Mouse (Mus musculus) embryonic facial prominence, embryonic 11.5 days (tissue): ENCODE results near the gene Cd83. TPM values are rescaled to one million over a fixed set of nuclear protein-coding genes. Genes with fewer than 3 reads are reported as not detected.
A peak's percentile ranks its signal among the peaks of the same experiment; 100 is the strongest.

Experiments
- ATAC-seq: fragments of 200-750 bp; cut with Nextera tagmentation; replicated peaks from 2 replicates; pipeline ENCODE4 v1.8.0; 2017; ENCODE audit warnings: low read depth; ENCODE audit not compliant: insufficient number of reproducible peaks, low FRiP score, low TSS enrichment
- DNase-seq: peaks from one replicate; pipeline ENCODE4 v3.0.0-alpha.2; 2015; ENCODE audit warnings: low spot score
- H3K27ac ChIP-seq: fragments of 300-500 bp; sonication (generic); replicated peaks from 2 replicates; pipeline ENCODE4 v1.5.1; 2014; ENCODE audit warnings: mild to moderate bottlenecking, low read depth, low read length, control low read depth
- H3K27me3 ChIP-seq: fragments of 300-500 bp; sonication (generic); 2 replicates; pipeline ENCODE4 v1.6.1; 2014; ENCODE audit warnings: mild to moderate bottlenecking, low read length, moderate library complexity, mixed read lengths; ENCODE audit not compliant: control insufficient read depth, insufficient read depth
- H3K36me3 ChIP-seq: fragments of 300-500 bp; sonication (generic); replicated peaks from 2 replicates; pipeline ENCODE4 v1.6.1; 2014; ENCODE audit warnings: low read depth, mild to moderate bottlenecking, low read length, moderate library complexity, mixed read lengths; ENCODE audit not compliant: control insufficient read depth, insufficient read depth
- H3K4me1 ChIP-seq: fragments of 300-500 bp; sonication (generic); 2 replicates; pipeline ENCODE4 v1.6.1; 2014; ENCODE audit warnings: low read length, mixed read lengths; ENCODE audit not compliant: control insufficient read depth, insufficient read depth
- H3K4me2 ChIP-seq: fragments of 300-500 bp; sonication (generic); 2 replicates; pipeline ENCODE4 v1.6.1; 2014; ENCODE audit warnings: low read depth, mild to moderate bottlenecking, control low read depth, low read length, moderate library complexity
- H3K4me3 ChIP-seq: fragments of 300-500 bp; sonication (generic); 2 replicates; pipeline ENCODE4 v1.5.1; 2014; ENCODE audit warnings: low read depth, low read length, control low read depth
- H3K9ac ChIP-seq: fragments of 300-500 bp; sonication (generic); replicated peaks from 2 replicates; pipeline ENCODE4 v1.6.1; 2014; ENCODE audit warnings: mild to moderate bottlenecking, control low read depth, low read length
- H3K9me3 ChIP-seq: fragments of 300-500 bp; sonication (generic); replicated peaks from 2 replicates; pipeline ENCODE4 v1.6.1; 2016; ENCODE audit warnings: mild to moderate bottlenecking, low read length, inconsistent platforms, mixed read lengths; ENCODE audit not compliant: control insufficient read depth
- WGBS: fragments of 180-500 bp; shearing (Covaris S2); extraction: QIAGEN DNeasy Blood & Tissue Kit; methylation state at CpG from one replicate; pipeline ENCODE4 v1.1.7; 2014; 5-methylcytosine and 5-hydroxymethylcytosine counted together
- polyA plus RNA-seq: library from polyadenylated mRNA; unstranded; fragments of >200 nt; fragmentation: Nextera tagmentation; extraction: Ambion mirVana; gene quantifications from 2 replicates; pipeline ENCODE4 v1.2.1, GENCODE M21; 2014

Gene Cd83
- polyA plus RNA-seq, 1 experiment from 2014 or later = 8.0 TPM

DNA sequence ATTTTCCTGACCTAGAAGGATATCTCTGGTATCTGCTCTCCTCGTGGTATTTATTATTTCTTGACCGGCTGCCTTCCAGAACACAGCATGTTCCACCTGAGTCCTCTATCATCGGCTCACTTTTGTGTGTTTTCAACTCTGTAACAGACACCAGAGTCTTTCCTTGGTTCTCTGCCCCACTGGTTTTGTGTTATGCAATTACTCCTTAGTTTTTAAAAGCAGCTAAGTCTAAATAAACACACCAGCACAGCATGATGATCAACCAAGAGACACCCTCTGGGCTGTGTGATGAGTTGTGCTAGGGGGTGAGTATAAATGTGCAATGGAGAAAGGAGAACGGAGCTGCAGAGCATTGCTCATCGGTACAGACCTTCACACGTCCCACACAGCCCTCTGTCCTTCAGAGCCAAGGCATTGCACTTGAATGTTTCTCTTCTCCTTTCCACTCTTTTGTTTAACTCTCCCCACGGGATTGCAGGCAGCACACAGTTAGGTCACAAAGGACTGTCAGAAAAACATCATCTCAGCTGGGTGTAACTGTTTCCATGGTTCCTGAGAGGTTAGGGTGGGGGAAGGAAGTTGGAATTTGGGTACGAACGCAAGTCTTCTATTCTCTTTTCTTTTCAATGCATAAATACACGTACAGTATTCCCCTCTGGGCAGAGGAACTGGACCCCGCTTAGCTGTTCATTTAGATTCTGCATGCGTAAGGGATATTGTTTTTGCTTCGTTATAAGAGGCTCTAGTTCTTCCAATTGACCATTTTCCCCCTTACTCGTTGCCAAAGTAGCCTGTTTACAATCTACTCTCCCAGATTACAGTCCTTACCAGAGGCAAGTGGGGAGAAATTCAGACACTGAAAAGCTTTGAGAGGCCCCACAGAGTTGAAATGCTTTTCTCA lies 22.0 kb downstream of the Cd83 start:
- Histone ChIP-seq H3K9me3 (no peaks in the 10 kb centered on the region), H3K36me3 (no peaks in the 10 kb centered on the region), H3K4me1 (no peaks in the 10 kb centered on the region; the same call in none of the 2 replicates), H3K9ac (no peak overlapping the region), H3K27ac (no peak overlapping the region), H3K27me3 (no peaks in the 10 kb centered on the region), H3K4me3 (no peak overlapping the region), H3K4me2 (no peak overlapping the region)
- ATAC-seq = no peak; the same call in 1 of the 2 replicates
- 60% methylated on average over 14 of the region's 14 CpGs for WGBS
- no peak for DNase-seq

GRCm38 (mm10) chr13:43807272-43807675 lies 22.7 kb downstream of the Cd83 start:
- no peaks in the 10 kb centered on the region for H3K27me3 ChIP-seq
- H3K9me3 ChIP-seq = no peaks in the 10 kb centered on the region
- no peak overlapping the region for H3K27ac ChIP-seq
- ATAC-seq = no peak
- peak; percentile 11 for DNase-seq
- no peak overlapping the region for H3K9ac ChIP-seq
- no peak overlapping the region for H3K4me3 ChIP-seq
- no peaks in the 10 kb centered on the region for H3K36me3 ChIP-seq
- H3K4me1 ChIP-seq = no peaks in the 10 kb centered on the region; the same call in 1 of the 2 replicates
- WGBS = 68% methylated on average over 3 of the region's 3 CpGs
- H3K4me2 ChIP-seq = no peak overlapping the region

DNA sequence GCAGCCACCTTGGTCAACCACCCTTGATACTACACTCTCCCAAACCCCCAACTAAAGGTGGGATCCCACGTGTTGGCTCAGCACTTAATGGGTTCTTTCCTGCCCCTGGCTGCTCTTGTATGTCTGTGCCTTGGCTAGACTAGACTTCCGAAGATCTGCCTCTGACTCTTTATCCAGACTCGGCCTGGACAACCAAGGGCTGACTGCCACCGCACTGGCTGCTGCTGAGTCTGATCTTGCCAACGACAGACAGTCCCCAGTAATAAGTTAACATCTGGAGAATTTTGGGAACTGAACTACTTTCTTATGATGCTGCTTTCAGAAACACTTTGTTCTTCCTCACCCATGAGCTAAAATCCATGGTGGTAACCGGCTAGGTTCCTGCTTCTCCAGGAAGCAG lies 26.0 kb downstream of the Cd83 start:
- ATAC-seq = no peak
- WGBS = 76% methylated on average over 6 of the region's 6 CpGs
- no peaks in the 10 kb centered on the region for H3K9me3 ChIP-seq
- H3K4me1 ChIP-seq = no peaks in the 10 kb centered on the region; the same call in 1 of the 2 replicates
- no peaks in the 10 kb centered on the region for H3K36me3 ChIP-seq
- no peak overlapping the region for H3K4me2 ChIP-seq
- no peaks in the 10 kb centered on the region for H3K27me3 ChIP-seq
- no peak overlapping the region for H3K9ac ChIP-seq
- no peak for DNase-seq
- no peak overlapping the region for H3K27ac ChIP-seq
- no peak overlapping the region for H3K4me3 ChIP-seq

GRCm38 (mm10) chr13:43811835-43812234 lies 27.3 kb downstream of the Cd83 start:
- H3K4me3 ChIP-seq = no peak overlapping the region
- DNase-seq (no peak), ATAC-seq (no peak)
- no peaks in the 10 kb centered on the region; the same call in 1 of the 2 replicates for H3K4me1 ChIP-seq
- H3K36me3 ChIP-seq = no peaks in the 10 kb centered on the region
- H3K27ac ChIP-seq = no peak overlapping the region
- whole genome bisulfite sequencing = 89% methylated on average over 3 of the region's 3 CpGs
- no peak overlapping the region for H3K4me2 ChIP-seq
- no peaks in the 10 kb centered on the region for H3K9me3 ChIP-seq
- H3K27me3 ChIP-seq = no peaks in the 10 kb centered on the region
- no peak overlapping the region for H3K9ac ChIP-seq

DNA sequence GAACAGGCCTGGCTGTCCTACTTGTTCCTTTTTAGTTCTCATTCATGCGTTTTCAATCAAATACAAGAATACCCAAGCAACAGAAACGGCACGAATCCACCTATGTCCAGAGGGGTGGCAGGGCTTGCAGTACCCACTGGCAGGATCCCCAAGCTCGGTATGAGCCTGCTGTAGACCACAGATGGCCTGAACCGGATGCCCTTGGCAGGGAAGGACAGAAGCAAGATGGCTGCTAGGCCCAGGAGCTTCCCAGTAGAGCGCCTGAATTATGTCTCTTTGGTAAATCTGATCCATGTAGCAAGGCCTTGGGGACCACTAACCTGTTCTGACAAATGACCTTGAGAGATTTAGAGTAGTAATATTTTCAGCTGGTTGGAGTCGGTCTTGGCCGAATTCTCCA lies 28.9 kb downstream of the Cd83 start:
- no peak overlapping the region for H3K4me2 ChIP-seq
- H3K9me3 ChIP-seq = no peaks in the 10 kb centered on the region
- WGBS = 84% methylated on average over 8 of the region's 8 CpGs
- H3K27me3 ChIP-seq = no peaks in the 10 kb centered on the region
- H3K27ac ChIP-seq = no peak overlapping the region
- no peaks in the 10 kb centered on the region for H3K4me1 ChIP-seq
- H3K36me3 ChIP-seq = no peaks in the 10 kb centered on the region
- no peak overlapping the region for H3K4me3 ChIP-seq
- DNase-seq = no peak
- ATAC-seq = no peak
- no peak overlapping the region for H3K9ac ChIP-seq

DNA sequence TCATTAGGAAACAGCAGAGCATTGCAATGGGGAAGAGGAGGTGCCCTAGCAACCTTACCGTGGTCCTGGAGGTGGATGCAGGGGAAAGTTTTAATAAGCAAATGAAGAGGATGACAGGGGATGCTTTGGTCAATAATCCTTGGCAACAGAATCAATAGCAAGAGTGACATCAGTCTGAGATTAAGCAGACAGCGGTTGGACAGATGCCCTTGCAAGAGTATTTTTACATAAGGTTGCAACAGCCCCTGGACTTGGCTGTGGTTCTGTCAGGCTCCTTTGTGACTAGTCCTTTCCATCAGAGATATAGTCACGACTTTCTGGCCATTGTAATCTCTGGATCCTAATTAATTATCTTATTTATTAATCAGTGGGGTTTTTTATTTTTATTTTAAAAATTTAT lies 32.9 kb downstream of the Cd83 start:
- WGBS = 92% methylated on average over 3 of the region's 3 CpGs
- Histone ChIP-seq H3K27ac (no peak overlapping the region), H3K9me3 (no peaks in the 10 kb centered on the region), H3K4me3 (no peak overlapping the region), H3K4me2 (no peak overlapping the region), H3K27me3 (no peaks in the 10 kb centered on the region), H3K9ac (no peak overlapping the region), H3K36me3 (no peaks in the 10 kb centered on the region), H3K4me1 (no peaks in the 10 kb centered on the region)
- DNase-seq (no peak), ATAC-seq (no peak)

- 74% methylated on average over 7 of the region's 7 CpGs for WGBS
- H3K9me3 ChIP-seq = no peaks in the 10 kb centered on the region
- H3K4me3 ChIP-seq = no peak overlapping the region
- no peak overlapping the region for H3K27ac ChIP-seq
- H3K4me1 ChIP-seq = no peaks in the 10 kb centered on the region
- ATAC-seq (no peak), DNase-seq (no peak)
- no peaks in the 10 kb centered on the region for H3K36me3 ChIP-seq
- no peak overlapping the region for H3K9ac ChIP-seq
- no peak overlapping the region for H3K4me2 ChIP-seq
- no peaks in the 10 kb centered on the region for H3K27me3 ChIP-seq
These were observed 33.9 kb downstream of the Cd83 start for GRCm38 (mm10) chr13:43818307-43819019.

DNA sequence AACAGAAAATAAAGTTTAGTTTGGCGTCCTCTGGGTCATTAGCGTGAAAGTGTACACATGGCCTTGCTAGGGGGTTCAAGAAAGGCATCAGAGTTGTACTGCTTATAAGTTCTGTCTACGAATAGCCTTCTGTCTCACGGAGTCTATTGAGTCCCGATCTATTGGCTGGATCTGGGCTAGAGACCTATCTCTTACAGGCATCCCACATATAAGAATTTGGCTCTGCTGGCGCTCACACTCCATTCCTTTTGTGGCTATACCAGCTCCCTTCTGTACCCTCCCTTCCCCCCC lies 34.4 kb downstream of the Cd83 start:
- Histone ChIP-seq H3K27me3 (no peaks in the 10 kb centered on the region), H3K36me3 (no peaks in the 10 kb centered on the region), H3K4me1 (no peaks in the 10 kb centered on the region), H3K9me3 (no peaks in the 10 kb centered on the region), H3K4me2 (no peak overlapping the region), H3K4me3 (no peak overlapping the region), H3K9ac (no peak overlapping the region), H3K27ac (no peak overlapping the region)
- ATAC-seq (no peak), DNase-seq (no peak)
- 91% methylated on average over 6 of the region's 6 CpGs for WGBS
